Comparison of ENCODE assay signal across 13 mouse cellular contexts in genomic region chr1:135708369-135708768, GRCm38 (mm10). TPM values are rescaled to one million over a fixed set of nuclear protein-coding genes. Genes with fewer than 3 reads are reported as not detected.
DNase-seq lines count a peak whose midpoint lies in the region; ATAC-seq and TF ChIP-seq lines count a peak whose summit lies in the region.
"Had no signal": no experiment of that assay in that cellular context is flagged by ENCODE, and none has a peak within 500 bp of the region (broad histone marks: within the 10 kb centered on the region; RNA-seq: fewer than 3 reads in every experiment).

No protein-coding gene starts in this region.

- intact Hi-C loops in heart, postnatal 25 days (cut with DNase I), result no loop called here

- H3K27me3 ChIP-seq in heart, embryonic 10.5 days (ENCODE audit: insufficient read depth, poor library complexity, severe bottlenecking), result no peaks in the 10 kb centered on the region
- no peaks in the 10 kb centered on the region for H3K27me3 ChIP-seq in megakaryocyte, embryonic 14.5 days (replicated peaks)
- H3K27me3 ChIP-seq in forebrain, embryonic 16.5 days (replicated peaks; ENCODE audit: control insufficient read depth, insufficient read depth, low read length), result no peaks in the 10 kb centered on the region
- no peaks in the 10 kb centered on the region for H3K27me3 ChIP-seq in neural tube, embryonic 13.5 days
- no peaks in the 10 kb centered on the region for H3K27me3 ChIP-seq in stomach, postnatal 0 days (ENCODE audit: control insufficient read depth, insufficient read depth, low read length)

- no peak for TF ChIP-seq EP300 in stomach, postnatal 0 days (optimal IDR thresholded peaks at IDR 0.05)

- 0 out of 2 replicates have a peak overlapping the region, but pooled peaks have one; percentile 23 for H3K4me3 ChIP-seq in heart, embryonic 10.5 days
- peak overlapping the region; percentile 62 for H3K4me3 ChIP-seq in megakaryocyte, embryonic 14.5 days (replicated peaks)
- H3K4me3 ChIP-seq in forebrain, embryonic 16.5 days (replicated peaks; ENCODE audit: low read length), result no peak overlapping the region
- no peak overlapping the region for H3K4me3 ChIP-seq in neural tube, embryonic 13.5 days
- H3K4me3 ChIP-seq in stomach, postnatal 0 days (ENCODE audit: low read depth, low read length), result no peak overlapping the region
- H3K4me3 ChIP-seq: heart, adult 2 months had no signal

- peaks cover 8% of the 10 kb centered on the region for H3K4me1 ChIP-seq in heart, embryonic 10.5 days
- H3K4me1 ChIP-seq in megakaryocyte, embryonic 14.5 days, result peaks cover 25% of the 10 kb centered on the region
- no peaks in the 10 kb centered on the region for H3K4me1 ChIP-seq in forebrain, embryonic 16.5 days (replicated peaks; ENCODE audit: control insufficient read depth, insufficient read depth, low read length)
- no peaks in the 10 kb centered on the region for H3K4me1 ChIP-seq in neural tube, embryonic 13.5 days (replicated peaks)
- no peaks in the 10 kb centered on the region for H3K4me1 ChIP-seq in stomach, postnatal 0 days (replicated peaks; ENCODE audit: control insufficient read depth, insufficient read depth)

- ATAC-seq in megakaryocyte, adult 5-6 weeks (ENCODE audit: poor library complexity, severe bottlenecking), result no peak
- no peak for ATAC-seq in forebrain, embryonic 16.5 days
- ATAC-seq in neural tube, embryonic 13.5 days (ENCODE audit: low read depth), result no peak
- no peak for ATAC-seq in stomach, postnatal 0 days (ENCODE audit: low FRiP score, low TSS enrichment)
- ATAC-seq: activated CD4-positive, CD25-positive, alpha-beta regulatory T cell, adult 4 months had no signal

- TF ChIP-seq CTCF in stomach, postnatal 0 days (IDR thresholded peaks at IDR 0.05; ENCODE audit: low read depth), result no peak

- 0 out of 2 replicates have a peak overlapping the region, but pooled peaks have one; percentile 6 for H3K4me2 ChIP-seq in forebrain, embryonic 16.5 days (ENCODE audit: low read length)
- peak overlapping the region; percentile 34 for H3K4me2 ChIP-seq in neural tube, embryonic 13.5 days
- no peak overlapping the region for H3K4me2 ChIP-seq in stomach, postnatal 0 days (replicated peaks; ENCODE audit: low read depth)

- H3K36me3 ChIP-seq in heart, embryonic 10.5 days, result no peaks in the 10 kb centered on the region
- H3K36me3 ChIP-seq in megakaryocyte, embryonic 14.5 days (replicated peaks; ENCODE audit: low read length), result peaks cover 17% of the 10 kb centered on the region
- no peaks in the 10 kb centered on the region for H3K36me3 ChIP-seq in forebrain, embryonic 16.5 days (ENCODE audit: control insufficient read depth, insufficient read depth)
- H3K36me3 ChIP-seq in neural tube, embryonic 13.5 days, result no peaks in the 10 kb centered on the region
- no peaks in the 10 kb centered on the region for H3K36me3 ChIP-seq in stomach, postnatal 0 days (ENCODE audit: control insufficient read depth, insufficient read depth, low read length)

- H3K27ac ChIP-seq in heart, embryonic 10.5 days, result no peak overlapping the region
- no peak overlapping the region for H3K27ac ChIP-seq in forebrain, embryonic 16.5 days (ENCODE audit: low read length)
- no peak overlapping the region for H3K27ac ChIP-seq in neural tube, embryonic 13.5 days (replicated peaks)
- H3K27ac ChIP-seq in stomach, postnatal 0 days (replicated peaks), result no peak overlapping the region
- H3K27ac ChIP-seq: heart, adult 2 months had no signal

- H3K9ac ChIP-seq in forebrain, embryonic 16.5 days (replicated peaks; ENCODE audit: low read depth, low read length), result no peak overlapping the region
- no peak overlapping the region for H3K9ac ChIP-seq in neural tube, embryonic 13.5 days
- no peak overlapping the region for H3K9ac ChIP-seq in stomach, postnatal 0 days (ENCODE audit: low read length)

- WGBS in heart, embryonic 10.5 days, result 48% methylated on average over 4 of the region's 4 CpGs
- WGBS in forebrain, embryonic 16.5 days, result 44% methylated on average over 4 of the region's 4 CpGs
- 58% methylated on average over 4 of the region's 4 CpGs for WGBS in neural tube, embryonic 13.5 days
- WGBS in stomach, postnatal 0 days, result 50% methylated on average over 4 of the region's 4 CpGs

- no peak for DNase-seq in heart, embryonic 10.5 days (ENCODE audit: low spot score)
- DNase-seq in heart, postnatal 25 days (ENCODE audit: low spot score), result no peak
- DNase-seq in lung, postnatal 14 days, result no peak
- DNase-seq in stomach, postnatal 0 days (ENCODE audit: low spot score), result no peak
- DNase-seq: heart, adult 2 months; kidney, adult 18-20 months; layer of hippocampus, adult 9-11 months; thymus, postnatal 36 days had no signal

- H3K9me3 ChIP-seq in heart, embryonic 10.5 days, result no peaks in the 10 kb centered on the region
- peaks cover 4% of the 10 kb centered on the region for H3K9me3 ChIP-seq in megakaryocyte, embryonic 14.5 days
- H3K9me3 ChIP-seq in forebrain, embryonic 16.5 days (ENCODE audit: control insufficient read depth, low read length), result no peaks in the 10 kb centered on the region
- no peaks in the 10 kb centered on the region for H3K9me3 ChIP-seq in neural tube, embryonic 13.5 days
- H3K9me3 ChIP-seq in stomach, postnatal 0 days (ENCODE audit: control insufficient read depth, low read length), result no peaks in the 10 kb centered on the region

RNA-seq across cellular contexts. Expression of gene Csrp1, which starts 11.5 kb away (rescaled TPM):
- polyA plus RNA-seq in heart, embryonic 10.5 days (2016; fragmentation: Nextera tagmentation; extraction: Ambion mirVana), result 202 and 238 TPM in 2 replicates
- total RNA-seq in heart, postnatal 25 days (2021), result 10 to 100 TPM; 48.0 to 56.7 TPM
- 55.5 and 121 TPM in 2 replicates for polyA plus RNA-seq in megakaryocyte, embryonic 14.5 days (2012; ENCODE audit: insufficient read depth, low replicate concordance)
- total RNA-seq in megakaryocyte, adult 5-6 weeks (2015), result 86.2 and 87.6 TPM in 2 replicates
- 99.9 and 100 TPM in 2 replicates for total RNA-seq in megakaryocyte, adult 5-6 weeks (2017)
- 14.5 and 17.6 TPM in 2 replicates for polyA plus RNA-seq in forebrain, embryonic 16.5 days (2015; fragmentation: Nextera tagmentation; extraction: Ambion mirVana)
- polyA plus RNA-seq in neural tube, embryonic 13.5 days (2015; fragmentation: Nextera tagmentation; extraction: Ambion mirVana), result 28.0 and 30.6 TPM in 2 replicates
- polyA plus RNA-seq in stomach, postnatal 0 days (2015; fragmentation: Nextera tagmentation; extraction: Ambion mirVana), result 418 and 496 TPM in 2 replicates

RNA-seq across cellular contexts. Expression of gene Phlda3, which starts 57.5 kb away (rescaled TPM):
- 63.2 and 65.3 TPM in 2 replicates for polyA plus RNA-seq in heart, embryonic 10.5 days (2016; fragmentation: Nextera tagmentation; extraction: Ambion mirVana)
- total RNA-seq in heart, postnatal 25 days (2021), result 10 to 100 TPM; 12.9 to 14.6 TPM
- polyA plus RNA-seq in megakaryocyte, embryonic 14.5 days (2012; ENCODE audit: insufficient read depth, low replicate concordance), result 104 and 232 TPM in 2 replicates
- 0.75 TPM in 1 of 2 replicates, not detected in the other for total RNA-seq in megakaryocyte, adult 5-6 weeks (2015)
- total RNA-seq in megakaryocyte, adult 5-6 weeks (2017), result 0.22 and 1.2 TPM in 2 replicates
- polyA plus RNA-seq in forebrain, embryonic 16.5 days (2015; fragmentation: Nextera tagmentation; extraction: Ambion mirVana), result 17.3 and 19.9 TPM in 2 replicates
- 32.1 and 32.6 TPM in 2 replicates for polyA plus RNA-seq in neural tube, embryonic 13.5 days (2015; fragmentation: Nextera tagmentation; extraction: Ambion mirVana)
- 91.1 and 92.2 TPM in 2 replicates for polyA plus RNA-seq in stomach, postnatal 0 days (2015; fragmentation: Nextera tagmentation; extraction: Ambion mirVana)

Comparison
In these comparisons a context has a peak if more than half of its experiments do, and no peak if none do; other contexts are left out.
1. H3K4me3 ChIP-seq: peak in heart, embryonic 10.5 days (single experiment) and megakaryocyte, embryonic 14.5 days (single experiment); none in forebrain, embryonic 16.5 days (single experiment), neural tube, embryonic 13.5 days (single experiment) and stomach, postnatal 0 days (single experiment).